Mouse (Mus musculus) spleen, adult 2 months (tissue): Measurements from ENCODE around the gene Nsg2.

Experiments used
- CTCF ChIP-seq: fragments of 200-500 bp; IDR thresholded peaks from 2 replicates; pipeline ENCODE4 v1.5.1; 2011; ENCODE audit warnings: mild to moderate bottlenecking, inconsistent platforms; ENCODE audit not compliant: insufficient read depth, insufficient read length, insufficient replicate concordance; ENCODE audit errors: extremely low read depth
- POLR2A ChIP-seq: fragments of 200-500 bp; IDR thresholded peaks from 2 replicates; pipeline ENCODE4 v1.6.1; 2011; ENCODE audit warnings: low read depth, low read length, inconsistent platforms

- TF ChIP-seq CTCF (no peak), POLR2A (no peak)
These were observed 68.7 kb downstream of the Nsg2 start for GRCm38 (mm10) chr11:32068736-32069490.
